Mouse (Mus musculus): ENCODE results near the gene Pkn1. TPM values are rescaled to one million over a fixed set of nuclear protein-coding genes. Genes with fewer than 3 reads are reported as not detected.

Gene Pkn1
- total RNA-seq, 2 experiments from 2014 or later = 130 to 163 TPM

DNA sequence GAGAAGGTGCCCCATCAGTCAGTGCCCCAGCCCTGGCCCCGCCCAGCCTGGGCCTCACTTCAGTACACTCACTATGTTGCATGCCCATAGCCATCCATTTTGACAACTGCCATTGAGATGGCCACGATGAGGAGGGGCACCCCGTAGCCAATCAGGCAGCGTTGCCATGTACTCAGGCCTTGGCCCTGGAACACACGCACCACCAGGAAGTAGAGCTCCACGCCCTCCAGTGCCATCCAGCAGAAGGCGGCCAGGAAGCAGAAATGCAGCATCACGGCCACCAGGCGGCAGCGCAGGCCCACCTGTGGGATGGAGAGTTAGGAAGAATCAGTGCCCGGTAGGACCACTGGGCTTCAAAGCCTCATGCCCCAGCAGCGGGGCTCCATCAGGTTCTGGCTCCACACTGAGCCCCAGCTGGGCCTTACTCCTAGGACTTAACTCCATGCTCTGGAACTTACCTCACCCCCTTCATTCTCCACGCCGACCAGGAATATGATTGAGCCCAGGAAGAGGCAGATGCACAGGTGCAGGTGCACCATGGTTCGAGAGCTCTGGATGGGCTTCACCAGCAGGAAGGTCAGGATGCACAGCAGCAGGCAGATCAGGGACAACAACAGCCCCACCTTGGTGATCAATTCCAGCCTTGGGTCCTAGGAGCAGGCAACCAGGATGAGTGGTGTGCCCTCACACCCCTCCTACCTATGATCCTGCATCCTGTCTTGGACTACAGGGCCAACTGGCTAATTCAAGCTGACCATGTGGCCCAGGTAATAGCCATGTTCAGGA lies 25.9 kb upstream of the Pkn1 start:
- peak; percentile 92 for DNase-seq

DNA sequence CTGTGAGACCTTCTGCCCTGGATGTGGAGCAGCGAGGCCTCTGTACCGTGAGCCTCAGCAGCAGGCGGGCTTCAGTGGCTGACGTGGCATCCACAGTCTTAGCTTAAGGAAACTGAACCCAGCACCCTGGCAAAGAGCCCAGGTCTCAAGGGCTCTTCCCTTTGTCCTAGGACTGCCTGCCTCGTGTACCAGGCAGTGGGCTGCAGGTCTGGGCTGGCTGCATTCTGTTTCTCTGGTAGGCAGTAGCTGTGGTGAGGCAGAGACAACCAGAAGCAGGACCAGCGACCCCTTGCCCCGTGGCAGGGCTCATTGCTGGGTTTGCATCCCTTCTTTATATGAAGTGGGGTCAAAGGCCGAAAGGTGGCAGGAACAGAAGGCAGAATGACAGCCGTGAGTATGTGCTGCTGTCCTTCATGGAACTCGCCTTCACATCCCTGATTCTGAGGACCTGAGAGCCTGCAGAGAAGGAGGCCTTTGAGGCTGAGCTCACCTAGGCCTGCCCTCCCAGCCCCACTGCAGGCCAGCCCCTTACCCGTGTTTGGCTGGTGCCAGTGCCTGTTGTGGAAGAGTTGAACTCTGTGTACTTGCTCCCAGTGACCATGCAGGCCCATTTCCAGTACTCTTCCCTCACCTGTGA lies 24.6 kb upstream of the Pkn1 start:
- no peak for DNase-seq

DNA sequence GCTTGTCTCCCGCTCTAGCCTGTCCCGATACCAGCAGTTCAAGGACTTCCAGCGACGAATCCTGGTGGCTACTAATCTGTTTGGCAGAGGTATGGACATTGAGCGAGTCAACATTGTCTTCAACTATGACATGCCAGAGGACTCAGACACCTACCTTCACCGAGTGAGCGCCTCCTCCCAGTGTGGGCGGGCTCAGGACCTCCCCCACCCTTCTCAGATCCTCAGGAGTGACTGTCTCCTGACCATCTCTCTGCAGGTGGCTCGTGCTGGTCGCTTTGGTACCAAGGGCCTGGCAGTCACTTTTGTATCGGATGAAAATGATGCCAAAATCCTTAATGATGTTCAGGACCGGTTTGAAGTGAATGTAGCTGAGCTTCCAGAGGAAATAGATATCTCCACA lies 23.7 kb upstream of the Pkn1 start:
- DNase-seq = no peak

DNA sequence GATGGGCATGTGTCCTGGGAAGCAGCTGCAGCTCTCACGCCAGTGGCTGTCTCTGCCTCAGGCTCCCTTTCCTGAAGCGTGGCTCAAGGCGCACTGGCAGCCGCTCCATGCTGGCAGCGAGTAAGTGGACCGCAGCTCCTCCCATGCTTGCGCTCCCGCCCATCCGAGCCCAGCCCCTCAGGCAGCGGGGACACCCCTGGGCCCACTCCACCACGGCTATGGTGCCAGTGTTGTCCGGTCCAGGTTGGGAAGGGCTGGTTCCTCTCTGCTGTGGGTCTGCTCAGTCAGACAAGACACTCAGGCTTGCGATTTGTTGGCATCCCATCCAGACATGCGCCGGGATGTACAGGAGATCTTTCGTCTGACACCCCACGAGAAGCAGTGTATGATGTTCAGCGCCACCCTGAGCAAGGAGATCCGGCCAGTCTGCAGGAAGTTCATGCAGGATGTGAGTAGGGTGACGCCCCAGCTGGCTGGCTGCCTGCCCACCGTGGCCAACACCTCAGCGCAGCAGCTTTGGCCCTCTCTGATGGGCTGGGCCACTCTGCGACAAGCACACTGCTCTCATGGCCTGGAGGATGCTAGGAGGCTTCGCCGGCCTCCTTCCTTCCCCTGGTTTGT lies 22.5 kb upstream of the Pkn1 start:
- DNase-seq = peak; percentile 61

DNA sequence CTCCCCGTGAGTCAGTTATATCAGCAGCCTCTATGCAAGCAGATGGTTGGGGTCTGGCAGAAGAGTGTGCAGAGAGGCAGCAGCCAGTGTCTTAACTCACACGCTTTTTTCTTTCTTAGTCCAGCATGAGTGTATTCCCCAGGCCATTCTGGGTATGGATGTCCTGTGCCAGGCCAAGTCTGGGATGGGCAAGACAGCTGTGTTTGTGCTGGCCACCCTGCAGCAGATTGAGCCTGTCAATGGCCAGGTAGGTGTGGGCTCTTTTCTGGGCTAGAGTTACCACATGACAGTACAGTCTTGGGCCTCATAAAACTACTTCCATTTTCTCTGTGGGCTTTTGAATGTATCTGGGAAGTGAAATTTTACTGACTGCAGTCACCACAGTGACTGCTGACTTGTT lies 20.7 kb upstream of the Pkn1 start:
- no peak for DNase-seq

DNA sequence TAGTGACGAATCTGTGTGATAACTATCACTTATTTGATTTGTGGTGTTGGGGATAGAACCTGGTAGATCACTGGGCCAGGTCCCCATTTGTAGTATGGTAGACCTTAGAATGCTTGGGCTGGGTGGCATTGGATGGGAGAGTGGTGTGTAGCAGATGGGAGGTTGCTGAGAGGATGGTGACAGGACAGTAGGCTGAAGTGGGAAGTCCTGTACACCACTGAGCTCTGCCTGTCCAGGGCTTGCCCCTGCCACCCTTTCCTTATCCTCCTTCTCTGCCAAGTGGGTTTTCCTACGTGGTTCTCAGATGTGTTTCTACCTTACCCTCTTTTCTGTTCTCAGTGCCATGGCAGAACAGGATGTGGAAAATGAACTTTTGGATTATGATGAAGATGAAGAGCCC lies 20.1 kb upstream of the Pkn1 start:
- no peak for DNase-seq

DNA sequence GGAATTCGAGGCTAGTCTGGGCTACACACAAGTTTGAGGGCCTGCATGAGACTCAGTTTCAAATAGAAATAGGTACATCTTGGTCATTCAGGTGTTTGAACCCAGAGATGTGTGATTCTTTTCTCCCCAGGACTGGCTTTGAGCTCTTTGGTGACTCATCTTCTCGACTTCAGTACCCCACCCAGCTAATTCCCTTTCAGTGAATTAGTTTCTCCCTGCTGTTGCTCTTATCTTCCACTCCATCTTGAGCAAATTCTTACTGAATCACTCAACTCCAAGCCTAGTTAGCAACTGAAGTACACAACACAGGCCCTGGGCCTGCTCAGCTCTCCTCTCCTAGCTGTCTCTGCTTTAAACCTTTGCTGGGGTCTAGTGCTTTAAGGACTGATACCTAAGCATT lies 17.6 kb upstream of the Pkn1 start:
- DNase-seq = no peak

DNA sequence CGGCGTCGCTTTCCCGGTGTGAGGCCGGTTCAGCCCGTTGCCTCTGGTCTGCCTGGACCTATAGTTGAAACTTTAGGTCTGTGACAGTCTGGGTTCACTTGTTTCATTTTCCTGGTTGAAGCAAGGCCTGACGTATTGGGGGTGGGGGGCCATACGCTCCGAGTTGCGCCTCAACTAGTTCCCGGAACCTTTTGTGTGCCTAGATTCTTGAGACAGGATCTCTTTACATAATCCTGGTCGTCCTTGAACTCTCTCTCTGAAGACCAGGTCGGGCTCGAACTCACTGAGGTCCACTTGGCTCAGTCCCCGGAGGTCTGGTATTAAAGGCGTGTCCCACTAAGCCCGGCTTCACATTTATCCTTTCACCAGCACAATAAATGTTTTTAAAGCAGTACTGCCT lies 16.8 kb upstream of the Pkn1 start:
- no peak for DNase-seq

DNA sequence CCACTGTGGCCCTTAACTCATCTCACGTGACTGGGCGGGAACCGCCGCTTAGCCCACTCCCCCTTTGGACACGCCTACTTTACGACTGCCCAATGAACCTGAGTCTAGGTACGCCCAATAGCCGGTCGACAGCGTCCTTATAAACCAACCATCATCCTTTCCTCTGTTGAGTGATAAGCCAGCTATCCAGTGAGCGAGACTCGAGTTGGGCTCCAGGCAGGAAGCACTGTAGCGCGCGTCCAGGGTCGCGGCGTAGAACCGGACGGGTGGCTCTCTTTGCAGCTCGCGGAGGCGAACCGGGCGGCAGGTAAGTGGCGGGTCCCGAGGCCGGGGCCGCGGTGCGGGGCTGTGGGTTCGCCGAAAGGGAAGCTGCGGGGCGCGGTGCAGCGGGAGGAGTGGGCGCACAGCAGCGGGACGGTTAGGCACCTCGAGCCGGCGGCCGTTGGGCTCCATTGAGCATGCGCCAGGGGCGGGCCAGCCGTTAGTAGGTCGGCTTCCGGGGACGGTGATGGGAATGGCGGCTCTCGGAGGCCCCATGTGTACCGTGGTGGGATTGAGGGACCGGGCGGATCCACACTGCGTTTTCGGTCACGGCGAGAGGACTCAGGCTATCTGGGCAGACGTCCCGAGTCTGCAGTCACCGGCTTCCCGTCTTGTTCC lies 16.2 kb upstream of the Pkn1 start, which contains the start of gene Ddx39:
Gene Ddx39, plus strand, starts transcription at position 147 of the 660 bp plus-strand sequence.
- DNase-seq = peak; percentile 95

DNA sequence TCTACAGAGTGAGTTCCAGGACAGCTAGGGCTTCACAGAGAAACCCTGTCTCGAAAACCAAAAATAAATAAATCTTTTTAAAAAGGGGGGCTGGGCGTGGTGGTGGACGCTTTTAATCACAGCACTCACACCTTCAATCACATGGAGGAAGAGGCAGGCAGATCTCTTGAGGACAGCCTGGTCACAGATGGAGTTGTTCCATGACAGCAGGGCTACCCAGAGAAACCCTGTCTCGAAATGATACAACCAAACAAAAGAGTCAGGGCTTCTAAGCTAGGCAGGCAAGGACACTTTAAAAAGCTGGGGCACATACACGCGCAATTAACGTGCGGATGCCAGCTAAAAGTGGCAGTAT lies 15.7 kb upstream of the Pkn1 start:
- no peak for DNase-seq

DNA sequence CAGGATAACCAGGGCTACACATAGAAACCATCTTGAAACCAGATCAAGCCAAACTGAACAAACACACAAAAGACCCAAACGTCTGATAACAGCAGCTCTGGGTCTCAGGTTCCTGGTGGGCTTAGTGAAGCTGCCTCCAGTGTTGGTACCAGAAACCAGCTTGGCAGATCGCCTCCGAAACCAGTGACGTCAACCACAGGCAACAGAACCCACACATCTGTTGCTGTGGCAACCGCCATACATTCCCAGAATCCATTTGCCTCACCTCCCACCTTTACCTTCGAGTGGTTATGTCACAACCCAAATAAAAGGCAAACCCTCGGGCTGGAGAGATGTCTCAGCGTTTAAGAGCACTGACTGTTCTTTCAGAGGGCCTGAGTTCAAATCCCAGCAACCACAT lies 8.6 kb upstream of the Pkn1 start:
- no peak for DNase-seq

DNA sequence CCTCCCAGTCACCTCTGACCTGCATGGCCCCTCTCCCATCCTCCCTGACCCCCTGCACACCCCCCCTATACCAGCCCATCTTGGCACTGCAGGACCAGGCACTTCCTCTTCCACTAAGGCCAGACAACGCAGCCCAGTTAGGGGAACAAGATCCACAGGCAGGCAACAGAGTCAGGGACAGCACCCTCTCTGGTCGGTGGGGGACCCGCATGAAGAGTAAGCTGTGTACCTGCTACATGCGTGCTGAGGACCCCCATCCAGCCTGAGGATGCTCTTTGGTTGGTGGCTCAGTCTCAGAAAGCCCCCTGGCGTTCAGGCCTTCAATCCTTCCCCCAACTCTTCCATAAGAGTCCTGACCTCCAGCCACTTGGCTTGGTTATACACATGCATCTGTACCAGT lies 7.4 kb upstream of the Pkn1 start:
- DNase-seq = no peak

DNA sequence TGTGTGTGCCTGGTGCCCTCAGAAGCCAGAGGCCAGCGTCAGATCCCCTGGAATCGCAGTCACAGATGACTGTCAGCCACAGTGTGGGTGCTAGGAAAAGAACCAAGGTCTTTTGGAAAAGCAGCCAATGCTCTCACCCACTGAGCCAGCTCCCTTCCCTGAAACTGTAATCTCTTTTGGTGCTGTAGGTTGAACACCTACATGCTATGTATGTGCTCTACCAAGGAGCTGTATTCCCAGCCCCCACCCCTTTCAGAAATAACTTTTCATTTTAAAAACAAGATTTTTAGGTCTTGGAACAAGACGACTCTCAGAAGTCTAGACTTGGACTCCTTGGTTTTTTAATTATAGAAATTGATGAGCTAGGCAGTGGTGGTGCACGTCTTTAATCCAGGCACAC lies 4.4 kb upstream of the Pkn1 start:
- no peak for DNase-seq

DNA sequence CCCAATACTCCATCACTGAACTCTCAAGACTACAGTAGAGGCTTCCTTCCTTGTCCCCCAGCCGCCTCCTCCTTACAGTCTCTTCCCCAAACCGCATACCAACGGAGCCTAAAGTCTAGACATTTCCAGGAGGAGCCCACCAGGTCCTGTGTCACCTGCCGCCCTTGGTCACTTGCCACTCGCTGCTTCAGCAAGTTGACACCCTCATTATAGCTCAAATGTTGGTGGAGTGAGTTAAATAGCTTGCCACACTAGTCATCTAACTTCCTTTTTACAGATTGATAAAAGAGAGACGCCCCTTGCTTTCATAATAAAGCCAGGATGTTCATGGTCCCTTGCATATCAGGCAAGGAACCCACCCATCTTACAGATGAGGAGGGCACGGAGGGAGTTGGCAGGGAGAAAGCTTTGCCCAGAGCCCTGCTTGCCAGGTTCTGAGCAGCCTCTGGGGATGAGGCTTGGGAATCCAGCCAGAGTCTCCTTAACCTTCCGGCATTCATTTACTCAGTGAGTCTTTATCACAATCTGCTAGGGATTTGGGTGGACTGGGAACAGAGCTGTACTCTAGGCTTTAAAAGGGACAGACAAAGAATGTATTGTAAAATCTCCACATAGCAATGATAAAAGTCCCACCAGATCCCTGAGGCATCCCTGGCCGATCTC lies 1.6 kb upstream of the Pkn1 start:
- peak; percentile 71 for DNase-seq

DNA sequence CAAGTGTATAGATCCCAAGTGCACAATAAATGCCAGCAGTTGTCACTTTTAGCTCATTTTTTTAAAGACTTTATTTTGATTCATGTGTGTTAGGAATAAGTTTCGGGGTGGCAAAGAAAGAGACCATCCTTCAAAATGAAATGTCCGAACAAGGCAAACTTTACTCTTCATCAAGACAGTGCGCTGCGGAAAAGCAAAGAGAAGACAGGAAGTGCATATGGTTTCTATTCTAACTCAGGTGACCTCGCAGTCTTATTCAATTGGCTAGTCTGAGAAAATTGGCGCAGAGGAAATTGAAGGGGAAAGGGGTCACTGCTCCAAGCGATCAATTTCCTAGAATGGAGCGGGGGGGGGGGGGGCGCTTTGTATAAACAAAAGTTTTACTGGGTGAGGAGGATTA lies 587 bp upstream of the Pkn1 start:
- DNase-seq = no peak

DNA sequence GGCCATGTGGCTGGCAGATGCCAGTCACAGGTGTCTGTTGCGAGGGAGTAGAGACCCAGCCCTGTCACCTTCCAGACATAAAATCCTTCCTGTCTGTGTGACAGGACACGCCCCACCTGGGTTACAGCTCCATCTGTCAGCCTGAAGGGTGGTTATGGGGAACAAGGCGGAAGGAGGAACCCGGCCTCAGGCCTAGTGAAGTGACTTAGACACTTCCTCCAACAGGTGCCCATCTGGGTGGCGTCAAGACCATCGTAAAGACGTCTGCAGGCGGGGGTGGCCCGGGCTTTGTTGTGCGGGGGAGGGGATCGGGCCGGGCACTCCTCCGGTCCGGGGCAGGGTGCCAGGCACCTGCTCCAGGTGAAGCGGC lies 703 bp downstream of the Pkn1 start:
- DNase-seq = peak; percentile 59

DNA sequence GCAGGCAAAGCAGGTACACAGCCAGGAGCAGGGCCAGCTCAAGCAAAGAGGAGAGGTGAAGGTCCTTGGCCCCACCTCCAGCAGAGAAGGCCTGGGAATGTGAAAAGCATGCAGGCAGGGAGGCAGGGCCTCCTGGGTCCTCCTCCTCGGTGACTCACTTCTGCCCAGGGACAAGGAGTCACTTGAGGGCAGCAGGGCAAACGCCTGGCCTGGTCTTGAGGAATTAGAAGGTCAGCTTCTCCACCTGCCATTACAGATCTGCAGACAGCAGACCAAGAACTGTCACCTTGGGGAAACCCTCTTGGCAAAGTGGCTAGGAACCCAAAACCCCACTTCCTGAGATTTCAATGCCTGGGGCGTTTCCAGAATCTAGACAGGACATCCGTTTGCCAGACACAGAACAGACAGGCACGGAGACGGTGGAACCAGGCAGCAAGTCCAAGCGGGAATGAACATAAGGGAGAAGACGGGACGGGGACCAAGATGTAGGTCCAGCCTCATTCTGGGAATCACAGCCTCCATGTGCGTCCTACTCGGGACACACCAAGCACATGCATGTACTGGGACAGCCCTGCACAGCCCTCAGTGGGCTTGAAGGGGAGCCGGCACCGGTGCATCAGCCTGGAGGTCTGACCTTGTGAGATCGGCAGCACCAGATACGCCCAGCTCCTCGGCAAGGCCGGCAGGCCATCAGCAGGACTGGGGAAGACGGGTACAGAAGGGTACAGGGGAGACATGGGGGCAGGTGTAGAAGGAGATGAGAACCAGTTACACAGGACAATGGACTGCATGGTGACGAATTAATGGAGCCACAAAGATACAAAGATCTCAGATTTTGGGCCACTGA lies 1.4 kb downstream of the Pkn1 start:
- DNase-seq = peak; percentile 85

DNA sequence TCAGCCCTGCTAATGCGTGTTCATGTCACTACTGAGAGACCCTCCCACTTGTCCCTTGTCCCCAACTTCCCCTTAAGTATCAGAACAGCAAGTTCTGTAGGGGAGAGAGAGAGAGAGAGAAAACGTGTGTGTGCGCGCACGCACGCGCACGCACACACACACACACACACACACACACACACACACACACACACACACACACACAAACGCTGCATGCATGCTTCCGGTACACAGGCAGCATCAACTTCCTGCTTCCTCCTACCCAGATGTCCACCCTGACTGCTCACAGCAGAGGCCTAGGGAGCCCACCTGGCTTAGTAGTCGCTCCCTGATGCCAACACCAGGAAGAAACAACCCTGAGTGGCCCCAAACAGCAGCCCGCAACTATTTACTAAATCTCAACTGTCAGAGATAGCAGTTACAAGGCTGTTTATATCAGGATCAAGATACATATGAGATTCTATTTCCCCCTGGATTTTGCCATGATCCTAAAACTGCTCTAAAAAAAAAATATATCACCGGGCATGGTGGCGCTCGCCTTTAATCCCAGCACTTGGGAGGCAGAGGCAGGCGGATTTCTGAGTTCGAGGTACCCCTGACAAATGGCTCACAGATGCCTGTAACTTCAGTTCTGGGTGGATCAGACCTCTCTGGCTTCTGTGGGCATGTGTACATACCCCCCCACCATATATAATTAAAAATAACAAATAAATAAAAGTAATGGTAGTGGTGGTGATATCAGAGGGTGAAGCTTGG lies 3.5 kb downstream of the Pkn1 start:
- peak; percentile 26 for DNase-seq

DNA sequence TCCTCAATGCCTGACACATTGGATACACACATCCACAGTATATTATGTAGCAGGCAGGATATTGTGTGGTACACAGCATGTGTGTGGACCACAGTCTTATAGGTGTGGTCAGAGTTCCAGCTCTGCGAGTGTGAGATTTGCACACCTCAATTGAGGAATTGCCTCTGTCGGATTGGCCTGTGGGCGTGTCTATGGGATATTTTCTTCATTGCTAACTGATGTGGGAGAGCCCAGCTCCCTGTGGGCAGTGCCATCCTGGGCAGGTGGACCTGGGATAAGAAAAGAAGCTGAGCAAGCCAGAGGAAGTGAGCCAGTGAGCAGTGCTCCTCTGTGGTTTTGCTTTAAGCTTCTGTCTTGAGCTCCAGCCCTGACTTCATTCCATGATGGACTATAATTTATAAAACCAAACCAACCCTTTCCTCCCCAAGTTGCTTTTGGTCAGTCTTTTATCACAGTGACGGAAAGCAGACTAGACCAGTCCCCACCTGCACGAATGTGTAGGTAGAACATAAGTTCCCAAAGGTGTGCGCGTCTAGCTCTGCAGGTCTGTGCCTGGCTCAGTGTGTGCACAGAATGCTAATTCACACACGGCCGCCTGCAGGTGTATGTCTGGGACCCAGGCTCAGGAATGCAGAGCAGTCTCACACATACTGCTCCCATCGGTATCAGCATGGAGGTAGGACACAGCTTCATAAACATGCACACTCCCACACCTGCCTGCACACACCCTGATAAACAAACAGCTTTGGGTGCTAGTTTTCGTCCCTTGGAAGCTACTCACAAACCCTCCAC lies 4.4 kb downstream of the Pkn1 start:
- DNase-seq = no peak

DNA sequence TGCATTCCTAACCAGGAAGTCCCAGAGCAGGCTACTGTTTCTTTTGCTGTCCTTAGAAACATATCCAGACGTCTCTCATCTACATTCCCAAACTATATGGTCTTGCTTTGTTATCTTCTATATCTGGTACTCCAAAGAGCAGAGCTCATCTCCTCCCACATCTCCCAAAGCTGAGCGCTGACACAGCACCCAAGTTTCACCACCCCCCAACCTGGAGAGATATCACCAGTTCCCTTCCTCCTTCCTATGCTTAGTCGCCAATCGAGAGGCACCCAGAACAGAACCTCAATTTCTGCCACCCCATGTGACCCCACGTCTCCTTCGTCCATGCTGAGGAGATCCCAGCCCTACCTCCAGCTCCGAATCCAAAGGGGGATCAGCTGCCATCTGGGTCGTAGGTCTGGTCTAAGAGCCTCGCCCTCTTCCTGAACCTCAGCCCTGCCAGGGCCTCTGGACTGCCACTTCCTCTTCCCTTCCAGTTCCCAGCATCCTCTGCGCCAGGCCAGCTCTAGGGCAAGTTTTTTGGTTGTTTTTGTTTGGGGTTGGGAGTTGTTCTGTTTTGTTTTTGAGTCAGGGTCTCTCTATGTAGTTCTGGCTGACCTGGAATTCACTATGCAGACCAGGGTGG lies 5.3 kb downstream of the Pkn1 start:
- DNase-seq = peak; percentile 34
